Mouse (Mus musculus): ENCODE measurements around the gene Mpst. TPM values are rescaled to one million over a fixed set of nuclear protein-coding genes. Genes with fewer than 3 reads are reported as not detected.
A peak's percentile ranks its signal among the peaks of the same experiment; 100 is the strongest.

Gene Mpst
- polyA plus RNA-seq, 1 experiment, result 72.9 TPM

GRCm38 (mm10) chr15:78442231-78442630 lies 36.0 kb downstream of the Mpst start:
- no peak overlapping the region for H3K4me3 ChIP-seq (ENCODE audit: insufficient read depth, low read length)
- peaks cover 4% of the 10 kb centered on the region for H3K4me1 ChIP-seq (ENCODE audit: control insufficient read depth, insufficient read depth, low read length)
- H3K27ac ChIP-seq (ENCODE audit: insufficient read depth, low read length), result no peak overlapping the region
- TF ChIP-seq CTCF (IDR thresholded peaks at IDR 0.05; ENCODE audit: extremely low read depth, insufficient read depth, low read length) (no peak), POLR2A (IDR thresholded peaks at IDR 0.05; ENCODE audit: extremely low read depth, insufficient read depth, low read length) (no peak; the same call in 1 of the 2 replicates)

DNA sequence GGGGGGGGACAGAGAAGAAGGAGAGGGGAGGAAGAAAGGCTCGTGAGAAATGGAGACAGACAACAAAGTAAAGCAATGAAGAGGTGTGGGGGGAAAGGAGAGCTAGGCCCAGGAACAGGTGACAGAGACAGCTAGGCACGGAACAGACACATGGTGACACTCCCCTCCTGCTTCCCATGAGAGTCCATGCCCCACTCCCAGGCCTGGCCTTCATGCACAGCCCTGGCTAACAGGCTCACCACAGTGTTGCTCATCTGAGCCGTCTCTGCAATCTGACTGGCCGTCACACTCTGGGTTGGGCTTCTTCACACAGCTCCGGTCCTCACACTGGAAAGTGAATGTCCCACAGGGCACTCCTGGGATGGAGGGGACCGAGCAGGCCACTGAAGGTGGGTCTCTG lies 37.6 kb downstream of the Mpst start:
- Histone ChIP-seq H3K4me3 (ENCODE audit: insufficient read depth, low read length) (no peak overlapping the region), H3K27ac (ENCODE audit: insufficient read depth, low read length) (no peak overlapping the region), H3K4me1 (ENCODE audit: control insufficient read depth, insufficient read depth, low read length) (no peaks in the 10 kb centered on the region)
- TF ChIP-seq CTCF (IDR thresholded peaks at IDR 0.05; ENCODE audit: extremely low read depth, insufficient read depth, low read length) (no peak), POLR2A (IDR thresholded peaks at IDR 0.05; ENCODE audit: extremely low read depth, insufficient read depth, low read length) (no peak)

GRCm38 (mm10) chr15:78447121-78447520 lies 40.9 kb downstream of the Mpst start:
- TF ChIP-seq CTCF (IDR thresholded peaks at IDR 0.05; ENCODE audit: extremely low read depth, insufficient read depth, low read length) (no peak), POLR2A (IDR thresholded peaks at IDR 0.05; ENCODE audit: extremely low read depth, insufficient read depth, low read length) (no peak)
- Histone ChIP-seq H3K27ac (ENCODE audit: insufficient read depth, low read length) (no peak overlapping the region), H3K4me1 (ENCODE audit: control insufficient read depth, insufficient read depth, low read length) (no peaks in the 10 kb centered on the region), H3K4me3 (ENCODE audit: insufficient read depth, low read length) (no peak overlapping the region)

- TF ChIP-seq CTCF (IDR thresholded peaks at IDR 0.05; ENCODE audit: extremely low read depth, insufficient read depth, low read length) (peak; percentile 83), POLR2A (IDR thresholded peaks at IDR 0.05; ENCODE audit: extremely low read depth, insufficient read depth, low read length) (no peak)
- H3K27ac ChIP-seq (ENCODE audit: insufficient read depth, low read length), result no peak overlapping the region
- peak overlapping the region; percentile 18; the same call in 1 of the 2 replicates for H3K4me3 ChIP-seq (ENCODE audit: insufficient read depth, low read length)
- no peaks in the 10 kb centered on the region for H3K4me1 ChIP-seq (ENCODE audit: control insufficient read depth, insufficient read depth, low read length)
Measured at GRCm38 (mm10) chr15:78447746-78448535, 41.7 kb downstream of the Mpst start.

- Histone ChIP-seq H3K27ac (ENCODE audit: insufficient read depth, low read length) (no peak overlapping the region), H3K4me3 (ENCODE audit: insufficient read depth, low read length) (no peak overlapping the region), H3K4me1 (ENCODE audit: control insufficient read depth, insufficient read depth, low read length) (no peaks in the 10 kb centered on the region)
- no peak for TF ChIP-seq POLR2A (IDR thresholded peaks at IDR 0.05; ENCODE audit: extremely low read depth, insufficient read depth, low read length)
- TF ChIP-seq CTCF (IDR thresholded peaks at IDR 0.05; ENCODE audit: extremely low read depth, insufficient read depth, low read length), result no peak
Measured at GRCm38 (mm10) chr15:78449131-78449530, 42.9 kb downstream of the Mpst start.

DNA sequence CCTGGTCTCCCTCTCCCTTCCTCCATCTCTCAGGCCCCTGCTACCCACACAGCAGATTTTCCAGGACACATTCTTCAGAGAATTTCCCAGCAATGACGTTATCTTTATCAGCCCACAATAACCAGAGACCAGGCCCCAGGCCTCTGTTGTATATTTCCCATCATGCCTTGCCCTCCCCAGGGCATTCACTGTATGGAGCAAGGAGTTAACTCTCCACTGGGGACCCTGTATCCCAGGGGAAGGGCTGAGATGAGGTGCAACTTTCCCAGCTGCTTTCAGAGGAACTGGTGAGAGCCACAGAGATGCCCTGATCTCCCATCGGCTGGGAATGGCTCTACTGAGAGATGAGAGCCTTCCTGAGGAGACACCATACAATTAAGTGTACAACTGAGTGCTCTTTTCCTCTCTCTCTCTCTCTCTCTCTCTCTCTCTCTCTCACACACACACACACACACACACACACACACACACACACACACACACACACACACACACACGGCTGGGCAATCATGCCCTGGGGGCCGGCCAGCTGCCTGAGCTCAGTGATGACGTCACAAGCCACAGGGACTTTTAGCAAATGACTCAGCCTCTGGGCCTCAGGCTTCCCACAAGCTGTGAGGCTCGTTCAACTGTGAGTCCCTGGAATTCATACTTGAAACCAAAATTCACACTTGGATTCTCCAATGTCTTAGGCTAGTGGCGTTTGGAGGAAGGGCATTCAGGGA lies 43.6 kb downstream of the Mpst start:
- no peaks in the 10 kb centered on the region for H3K4me1 ChIP-seq (ENCODE audit: control insufficient read depth, insufficient read depth, low read length)
- no peak for TF ChIP-seq POLR2A (IDR thresholded peaks at IDR 0.05; ENCODE audit: extremely low read depth, insufficient read depth, low read length)
- TF ChIP-seq CTCF (IDR thresholded peaks at IDR 0.05; ENCODE audit: extremely low read depth, insufficient read depth, low read length), result no peak
- H3K4me3 ChIP-seq (ENCODE audit: insufficient read depth, low read length), result no peak overlapping the region
- no peak overlapping the region for H3K27ac ChIP-seq (ENCODE audit: insufficient read depth, low read length)

DNA sequence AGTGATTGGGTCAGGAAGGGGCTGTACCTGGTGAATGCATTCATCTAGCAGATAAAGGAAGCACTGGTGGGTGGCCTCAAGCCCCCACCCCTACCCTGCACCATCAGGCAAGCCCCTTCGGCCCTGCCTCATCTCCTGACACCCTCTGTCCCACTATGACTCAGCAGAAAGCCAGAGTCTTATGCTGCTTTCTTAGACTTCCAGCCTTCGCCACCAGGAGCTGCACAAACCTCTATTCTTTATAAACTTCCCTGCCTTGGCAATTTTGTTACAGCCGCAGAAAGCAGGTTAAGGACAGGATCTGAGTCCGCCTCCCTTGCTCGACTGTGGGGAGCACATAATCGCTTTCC lies 44.2 kb downstream of the Mpst start:
- no peak for TF ChIP-seq POLR2A (IDR thresholded peaks at IDR 0.05; ENCODE audit: extremely low read depth, insufficient read depth, low read length)
- Histone ChIP-seq H3K4me1 (ENCODE audit: control insufficient read depth, insufficient read depth, low read length) (no peaks in the 10 kb centered on the region), H3K4me3 (ENCODE audit: insufficient read depth, low read length) (no peak overlapping the region), H3K27ac (ENCODE audit: insufficient read depth, low read length) (no peak overlapping the region)

- no peaks in the 10 kb centered on the region for H3K4me1 ChIP-seq (ENCODE audit: control insufficient read depth, insufficient read depth, low read length)
- no peak for TF ChIP-seq CTCF (IDR thresholded peaks at IDR 0.05; ENCODE audit: extremely low read depth, insufficient read depth, low read length)
- TF ChIP-seq POLR2A (IDR thresholded peaks at IDR 0.05; ENCODE audit: extremely low read depth, insufficient read depth, low read length), result no peak
Measured at GRCm38 (mm10) chr15:78451201-78451600, 45.0 kb downstream of the Mpst start.

GRCm38 (mm10) chr15:78452929-78453328 lies 46.7 kb downstream of the Mpst start:
- Histone ChIP-seq H3K27ac (ENCODE audit: insufficient read depth, low read length) (no peak overlapping the region), H3K4me3 (ENCODE audit: insufficient read depth, low read length) (no peak overlapping the region), H3K4me1 (ENCODE audit: control insufficient read depth, insufficient read depth, low read length) (no peaks in the 10 kb centered on the region)
- TF ChIP-seq CTCF (IDR thresholded peaks at IDR 0.05; ENCODE audit: extremely low read depth, insufficient read depth, low read length) (no peak), POLR2A (IDR thresholded peaks at IDR 0.05; ENCODE audit: extremely low read depth, insufficient read depth, low read length) (no peak)

More at GRCm38 (mm10) chr15:78451201-78451600, 45.0 kb downstream of the Mpst start:
- no peak overlapping the region for H3K4me3 ChIP-seq (ENCODE audit: insufficient read depth, low read length)
- no peak overlapping the region for H3K27ac ChIP-seq (ENCODE audit: insufficient read depth, low read length)

DNA sequence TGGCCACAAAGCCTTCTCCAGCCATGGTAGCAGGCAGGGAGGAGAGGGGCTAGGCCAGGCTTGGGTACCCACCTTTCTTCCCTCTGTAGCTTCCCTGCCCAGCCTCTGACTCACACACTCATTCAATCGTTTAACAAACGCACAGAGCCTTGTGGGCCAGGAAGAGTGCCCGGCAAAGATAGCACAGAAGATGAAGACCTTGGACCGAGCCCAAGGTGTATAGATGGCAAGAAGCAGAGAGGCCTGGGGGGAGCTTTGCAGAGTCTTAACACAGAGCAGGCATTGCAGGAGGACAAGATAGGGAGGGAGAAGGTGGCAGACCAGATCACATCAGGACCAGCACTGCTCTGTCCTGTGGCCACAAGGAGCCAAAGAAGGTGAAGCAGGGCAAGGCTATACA lies 49.0 kb downstream of the Mpst start:
- Histone ChIP-seq H3K4me3 (ENCODE audit: insufficient read depth, low read length) (no peak overlapping the region), H3K27ac (ENCODE audit: insufficient read depth, low read length) (no peak overlapping the region), H3K4me1 (ENCODE audit: control insufficient read depth, insufficient read depth, low read length) (no peaks in the 10 kb centered on the region)
- TF ChIP-seq CTCF (IDR thresholded peaks at IDR 0.05; ENCODE audit: extremely low read depth, insufficient read depth, low read length), result no peak
- TF ChIP-seq POLR2A (IDR thresholded peaks at IDR 0.05; ENCODE audit: extremely low read depth, insufficient read depth, low read length), result no peak
